In the genomic region with DNA sequence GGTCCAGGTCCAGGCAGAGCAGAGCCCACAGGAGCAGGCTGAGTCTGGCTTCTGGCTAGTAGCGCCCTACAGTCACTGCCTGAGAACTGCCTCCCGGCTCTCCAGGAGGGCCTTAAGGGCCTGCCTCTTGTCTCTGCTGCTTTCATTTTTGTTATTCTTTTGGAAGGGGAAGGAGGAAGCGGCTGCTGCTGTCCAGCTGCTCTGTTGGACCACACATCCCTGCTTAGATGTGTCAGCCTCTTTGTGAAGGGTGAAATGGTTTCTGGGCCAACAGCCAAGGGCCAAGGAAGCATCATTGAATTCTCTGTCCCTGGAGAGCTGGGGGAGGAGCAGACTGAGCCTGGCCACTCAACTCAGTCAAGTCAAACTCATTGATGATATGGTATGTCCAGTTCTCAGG, we compare ENCODE assay signal across 9 mouse cellular contexts. TPM values are rescaled to one million over a fixed set of nuclear protein-coding genes. Genes with fewer than 3 reads are reported as not detected.
DNase-seq lines count a peak whose midpoint lies in the region; ATAC-seq and TF ChIP-seq lines count a peak whose summit lies in the region.
"Had no signal": no experiment of that assay in that cellular context is flagged by ENCODE, and none has a peak within 500 bp of the region (broad histone marks: within the 10 kb centered on the region; RNA-seq: fewer than 3 reads in every experiment).

No protein-coding gene starts in this region.

- no peak for TF ChIP-seq CTCF in lung, embryonic 14.5 days (IDR thresholded peaks at IDR 0.05; ENCODE audit: low read depth)

- no peaks in the 10 kb centered on the region for H3K9me3 ChIP-seq in heart, embryonic 11.5 days (replicated peaks; ENCODE audit: control insufficient read depth, low read length)
- H3K9me3 ChIP-seq in heart, embryonic 15.5 days (replicated peaks) = no peaks in the 10 kb centered on the region
- H3K9me3 ChIP-seq in lung, embryonic 14.5 days (ENCODE audit: low read depth, low read length) = no peaks in the 10 kb centered on the region
- H3K9me3 ChIP-seq in forebrain, embryonic 11.5 days (ENCODE audit: control insufficient read depth, low read length) = no peaks in the 10 kb centered on the region
- H3K9me3 ChIP-seq: midbrain, embryonic 12.5 days had no signal

- WGBS in heart, embryonic 11.5 days (ENCODE audit: insufficient replicate concordance) = 26% methylated on average over 3 of the region's 3 CpGs
- WGBS in heart, embryonic 15.5 days = 20% methylated on average over 3 of the region's 3 CpGs
- 16% methylated on average over 3 of the region's 3 CpGs for WGBS in lung, embryonic 14.5 days
- 69% methylated on average over 3 of the region's 3 CpGs for WGBS in forebrain, embryonic 11.5 days

- H3K9ac ChIP-seq in heart, embryonic 11.5 days (ENCODE audit: low read depth, low read length) = no peak overlapping the region
- 0 out of 2 replicates have a peak overlapping the region, but pooled peaks have one; percentile 5 for H3K9ac ChIP-seq in heart, embryonic 15.5 days
- no peak overlapping the region for H3K9ac ChIP-seq in lung, embryonic 14.5 days
- no peak overlapping the region for H3K9ac ChIP-seq in forebrain, embryonic 11.5 days (ENCODE audit: low read length)
- H3K9ac ChIP-seq: midbrain, embryonic 12.5 days had no signal

- peak; percentile 99 for DNase-seq in heart, adult 11 months
- peak; percentile 14 to 27 for DNase-seq in spleen, postnatal 36 days (ENCODE audit: low spot score in 2 of 2)
- DNase-seq in spleen, postnatal 10 days (ENCODE audit: low spot score in 2 of 2) = no peak
- DNase-seq in lung, embryonic 14.5 days = peak; percentile 96
- DNase-seq in forebrain, embryonic 11.5 days (ENCODE audit: low spot score) = no peak
- no peak for DNase-seq in cerebellum, adult 8-10 months

- H3K4me2 ChIP-seq in heart, embryonic 11.5 days = no peak overlapping the region
- H3K4me2 ChIP-seq in heart, embryonic 15.5 days = no peak overlapping the region
- H3K4me2 ChIP-seq in lung, embryonic 14.5 days = peak overlapping the region; percentile 42
- H3K4me2 ChIP-seq in forebrain, embryonic 11.5 days (ENCODE audit: low read depth, low read length, severe bottlenecking) = no peak overlapping the region
- H3K4me2 ChIP-seq: midbrain, embryonic 12.5 days had no signal

- H3K4me1 ChIP-seq in heart, embryonic 11.5 days (ENCODE audit: control insufficient read depth, insufficient read depth, low read length) = peaks cover 26% of the 10 kb centered on the region
- H3K4me1 ChIP-seq in heart, embryonic 15.5 days (replicated peaks) = peaks cover 45% of the 10 kb centered on the region
- peaks cover 55% of the 10 kb centered on the region for H3K4me1 ChIP-seq in lung, embryonic 14.5 days (ENCODE audit: insufficient read depth)
- no peaks in the 10 kb centered on the region for H3K4me1 ChIP-seq in forebrain, embryonic 11.5 days (replicated peaks; ENCODE audit: control insufficient read depth, insufficient read depth, low read length)
- H3K4me1 ChIP-seq: midbrain, embryonic 12.5 days had no signal

- H3K36me3 ChIP-seq in heart, embryonic 11.5 days (ENCODE audit: control insufficient read depth, insufficient read depth, low read length) = no peaks in the 10 kb centered on the region
- no peaks in the 10 kb centered on the region for H3K36me3 ChIP-seq in heart, embryonic 15.5 days
- no peaks in the 10 kb centered on the region for H3K36me3 ChIP-seq in lung, embryonic 14.5 days (ENCODE audit: insufficient read depth)
- H3K36me3 ChIP-seq in forebrain, embryonic 11.5 days (ENCODE audit: control insufficient read depth, insufficient read depth, low read length) = no peaks in the 10 kb centered on the region
- H3K36me3 ChIP-seq: midbrain, embryonic 12.5 days had no signal

- no peak overlapping the region for H3K27ac ChIP-seq in heart, embryonic 11.5 days (ENCODE audit: low read depth, low read length)
- peak overlapping the region; percentile 8; the same call in 1 of the 2 replicates for H3K27ac ChIP-seq in heart, embryonic 15.5 days
- H3K27ac ChIP-seq in lung, embryonic 14.5 days (ENCODE audit: low read depth) = peak overlapping the region; percentile 88
- H3K27ac ChIP-seq in forebrain, embryonic 11.5 days (ENCODE audit: low read depth, low read length) = no peak overlapping the region
- H3K27ac ChIP-seq: midbrain, embryonic 12.5 days had no signal

- no peak for ATAC-seq in heart, embryonic 11.5 days (replicated peaks; ENCODE audit: insufficient number of reproducible peaks, low FRiP score, low TSS enrichment)
- peak; percentile 47; the same call in 1 of the 2 replicates for ATAC-seq in heart, embryonic 15.5 days (replicated peaks; ENCODE audit: insufficient number of reproducible peaks, insufficient read depth, low FRiP score, low read depth)
- peak; percentile 57 for ATAC-seq in lung, embryonic 14.5 days (ENCODE audit: insufficient read depth)
- ATAC-seq in forebrain, embryonic 11.5 days (replicated peaks; ENCODE audit: low FRiP score) = no peak

- no peak overlapping the region for H3K4me3 ChIP-seq in heart, embryonic 11.5 days (ENCODE audit: low read depth, low read length)
- H3K4me3 ChIP-seq in heart, embryonic 15.5 days = no peak overlapping the region
- H3K4me3 ChIP-seq in lung, embryonic 14.5 days (ENCODE audit: low read depth, low read length) = no peak overlapping the region
- H3K4me3 ChIP-seq in forebrain, embryonic 11.5 days (ENCODE audit: low read depth, low read length) = no peak overlapping the region
- H3K4me3 ChIP-seq: midbrain, embryonic 12.5 days had no signal

- H3K27me3 ChIP-seq in heart, embryonic 11.5 days (ENCODE audit: control insufficient read depth, insufficient read depth, low read length) = no peaks in the 10 kb centered on the region
- H3K27me3 ChIP-seq in heart, embryonic 15.5 days = peaks cover 4% of the 10 kb centered on the region; the same call in 1 of the 2 replicates
- no peaks in the 10 kb centered on the region for H3K27me3 ChIP-seq in lung, embryonic 14.5 days (ENCODE audit: insufficient read depth, low read length)
- H3K27me3 ChIP-seq in forebrain, embryonic 11.5 days (ENCODE audit: control insufficient read depth, insufficient read depth, low read length) = no peaks in the 10 kb centered on the region; the same call in 1 of the 2 replicates

RNA-seq across cellular contexts. Expression of gene Creb3l1, which starts 7.3 kb away (rescaled TPM):
- 8.2 TPM in 2 replicates for polyA plus RNA-seq in heart, embryonic 11.5 days (2014; fragmentation: Nextera tagmentation; extraction: Ambion mirVana)
- 7.5 and 11.2 TPM in 2 replicates for polyA plus RNA-seq in heart, embryonic 15.5 days (2015; fragmentation: Nextera tagmentation; extraction: Ambion mirVana)
- 18.6 and 19.3 TPM in 2 replicates for polyA plus RNA-seq in lung, embryonic 14.5 days (2014; fragmentation: Nextera tagmentation; extraction: Ambion mirVana)
- polyA plus RNA-seq in forebrain, embryonic 11.5 days (2014; fragmentation: Nextera tagmentation; extraction: Ambion mirVana) = 1.7 and 2.3 TPM in 2 replicates

RNA-seq across cellular contexts. Expression of gene Dgkz, which starts 41.3 kb away (rescaled TPM):
- 42.1 and 49.6 TPM in 2 replicates for polyA plus RNA-seq in heart, embryonic 11.5 days (2014; fragmentation: Nextera tagmentation; extraction: Ambion mirVana)
- 26.6 and 48.2 TPM in 2 replicates for polyA plus RNA-seq in heart, embryonic 15.5 days (2015; fragmentation: Nextera tagmentation; extraction: Ambion mirVana)
- polyA plus RNA-seq in lung, embryonic 14.5 days (2014; fragmentation: Nextera tagmentation; extraction: Ambion mirVana) = 59.2 and 63.9 TPM in 2 replicates
- 32.7 and 35.9 TPM in 2 replicates for polyA plus RNA-seq in forebrain, embryonic 11.5 days (2014; fragmentation: Nextera tagmentation; extraction: Ambion mirVana)

Comparison
In these comparisons a context has a peak if more than half of its experiments do, and no peak if none do; other contexts are left out.
1. DNase-seq: peak in heart, adult 11 months (single experiment), spleen, postnatal 36 days (2 of 2) and lung, embryonic 14.5 days (single experiment); none in spleen, postnatal 10 days (0 of 2), forebrain, embryonic 11.5 days (single experiment) and cerebellum, adult 8-10 months (single experiment).
2. ATAC-seq: peak in heart, embryonic 15.5 days (single experiment) and lung, embryonic 14.5 days (single experiment); none in heart, embryonic 11.5 days (single experiment) and forebrain, embryonic 11.5 days (single experiment).
3. H3K27ac ChIP-seq: peak in heart, embryonic 15.5 days (single experiment) and lung, embryonic 14.5 days (single experiment); none in heart, embryonic 11.5 days (single experiment) and forebrain, embryonic 11.5 days (single experiment).